Mouse (Mus musculus): Measurements from ENCODE around the gene Uvrag. TPM values are rescaled to one million over a fixed set of nuclear protein-coding genes. Genes with fewer than 3 reads are reported as not detected.
A peak's percentile ranks its signal among the peaks of the same experiment; 100 is the strongest.
"Not testable (repeated sequence)": the region's sequence is repeated elsewhere in the genome, so short reads cannot be mapped to it uniquely, and the experiment has no call there.

Gene Uvrag
- polyA plus RNA-seq, 1 experiment from 2014 or later = 16.7 TPM

GRCm38 (mm10) chr7:99064795-99065194 is 76.1 kb downstream of the Uvrag start:
- H3K9me3 ChIP-seq = no peaks in the 10 kb centered on the region
- no peak overlapping the region for H3K9ac ChIP-seq
- no peak overlapping the region for H3K4me2 ChIP-seq
- peaks cover 8% of the 10 kb centered on the region for H3K4me1 ChIP-seq
- no peaks in the 10 kb centered on the region for H3K36me3 ChIP-seq
- H3K27ac ChIP-seq = no peak overlapping the region
- H3K4me3 ChIP-seq = no peak overlapping the region
- H3K27me3 ChIP-seq = no peaks in the 10 kb centered on the region
- ATAC-seq (ENCODE audit: insufficient number of reproducible peaks, low FRiP score, low TSS enrichment, low read depth) = no peak
- 58% methylated on average over 3 of the region's 3 CpGs for WGBS

GRCm38 (mm10) chr7:99062263-99062662 is 78.7 kb downstream of the Uvrag start:
- not testable (repeated sequence) for H3K9ac ChIP-seq; H3K27me3 ChIP-seq; H3K36me3 ChIP-seq; H3K4me3 ChIP-seq; H3K4me2 ChIP-seq; H3K9me3 ChIP-seq; H3K27ac ChIP-seq; ATAC-seq (ENCODE audit: insufficient number of reproducible peaks, low FRiP score, low TSS enrichment, low read depth)
- peaks cover 10% of the 10 kb centered on the region for H3K4me1 ChIP-seq
- 72% methylated on average over 3 of the region's 3 CpGs for WGBS

GRCm38 (mm10) chr7:99061056-99061680 is 79.8 kb downstream of the Uvrag start:
- no peak overlapping the region for H3K9ac ChIP-seq
- no peak overlapping the region for H3K4me2 ChIP-seq
- WGBS = 79% methylated on average over 7 of the region's 7 CpGs
- no peak overlapping the region for H3K27ac ChIP-seq
- H3K27me3 ChIP-seq = no peaks in the 10 kb centered on the region
- H3K4me1 ChIP-seq = peaks cover 10% of the 10 kb centered on the region
- H3K4me3 ChIP-seq = no peak overlapping the region
- no peak for ATAC-seq (ENCODE audit: insufficient number of reproducible peaks, low FRiP score, low TSS enrichment, low read depth)
- no peaks in the 10 kb centered on the region for H3K36me3 ChIP-seq
- H3K9me3 ChIP-seq = no peaks in the 10 kb centered on the region

- H3K4me2 ChIP-seq = no peak overlapping the region
- H3K4me1 ChIP-seq = peaks cover 8% of the 10 kb centered on the region
- no peak overlapping the region for H3K4me3 ChIP-seq
- H3K9ac ChIP-seq = no peak overlapping the region
- no peaks in the 10 kb centered on the region for H3K9me3 ChIP-seq
- H3K27ac ChIP-seq = no peak overlapping the region
- H3K27me3 ChIP-seq = no peaks in the 10 kb centered on the region
- H3K36me3 ChIP-seq = no peaks in the 10 kb centered on the region
- WGBS = 72% methylated on average over 5 of the region's 5 CpGs
- ATAC-seq (ENCODE audit: insufficient number of reproducible peaks, low FRiP score, low TSS enrichment, low read depth) = no peak
Measured at GRCm38 (mm10) chr7:99060476-99060875, 80.5 kb downstream of the Uvrag start.

GRCm38 (mm10) chr7:99059934-99060333 is 81.0 kb downstream of the Uvrag start:
- Histone ChIP-seq H3K4me1 (peaks cover 5% of the 10 kb centered on the region), H3K9ac (no peak overlapping the region), H3K36me3 (no peaks in the 10 kb centered on the region), H3K27me3 (no peaks in the 10 kb centered on the region), H3K4me2 (no peak overlapping the region), H3K4me3 (no peak overlapping the region), H3K27ac (no peak overlapping the region), H3K9me3 (no peaks in the 10 kb centered on the region)
- no peak for ATAC-seq (ENCODE audit: insufficient number of reproducible peaks, low FRiP score, low TSS enrichment, low read depth)
- WGBS = 54% methylated on average over 8 of the region's 8 CpGs

- Histone ChIP-seq H3K9ac (no peak overlapping the region), H3K36me3 (no peaks in the 10 kb centered on the region), H3K27ac (no peak overlapping the region), H3K27me3 (no peaks in the 10 kb centered on the region), H3K4me2 (no peak overlapping the region), H3K4me3 (no peak overlapping the region), H3K4me1 (peaks cover 5% of the 10 kb centered on the region), H3K9me3 (no peaks in the 10 kb centered on the region)
- 80% methylated on average over 17 of the region's 17 CpGs for WGBS
- ATAC-seq (ENCODE audit: insufficient number of reproducible peaks, low FRiP score, low TSS enrichment, low read depth) = no peak
Measured at GRCm38 (mm10) chr7:99057053-99057630, 83.8 kb downstream of the Uvrag start.

GRCm38 (mm10) chr7:99053626-99054025 is 87.3 kb downstream of the Uvrag start:
- no peak overlapping the region for H3K9ac ChIP-seq
- no peak overlapping the region for H3K27ac ChIP-seq
- WGBS = 82% methylated on average over 4 of the region's 4 CpGs
- no peak overlapping the region for H3K4me3 ChIP-seq
- no peaks in the 10 kb centered on the region for H3K27me3 ChIP-seq
- no peaks in the 10 kb centered on the region for H3K9me3 ChIP-seq
- H3K4me2 ChIP-seq = no peak overlapping the region
- H3K4me1 ChIP-seq = no peaks in the 10 kb centered on the region
- ATAC-seq (ENCODE audit: insufficient number of reproducible peaks, low FRiP score, low TSS enrichment, low read depth) = no peak
- peaks cover 6% of the 10 kb centered on the region; the same call in 1 of the 2 replicates for H3K36me3 ChIP-seq

- no peak for ATAC-seq (ENCODE audit: insufficient number of reproducible peaks, low FRiP score, low TSS enrichment, low read depth)
- Histone ChIP-seq H3K36me3 (peaks cover 6% of the 10 kb centered on the region; the same call in 1 of the 2 replicates), H3K27ac (no peak overlapping the region), H3K9ac (no peak overlapping the region), H3K9me3 (no peaks in the 10 kb centered on the region), H3K27me3 (no peaks in the 10 kb centered on the region), H3K4me1 (no peaks in the 10 kb centered on the region), H3K4me2 (no peak overlapping the region), H3K4me3 (no peak overlapping the region)
- 87% methylated on average over 6 of the region's 6 CpGs for WGBS
Measured at GRCm38 (mm10) chr7:99052471-99053241, 88.3 kb downstream of the Uvrag start.

GRCm38 (mm10) chr7:99050882-99051281 is 90.1 kb downstream of the Uvrag start:
- H3K27me3 ChIP-seq = no peaks in the 10 kb centered on the region
- H3K36me3 ChIP-seq = peaks cover 6% of the 10 kb centered on the region; the same call in 1 of the 2 replicates
- H3K4me1 ChIP-seq = peaks cover 6% of the 10 kb centered on the region; the same call in 1 of the 2 replicates
- no peak overlapping the region for H3K4me2 ChIP-seq
- no peak overlapping the region for H3K27ac ChIP-seq
- WGBS = 74% methylated on average over 1 of the region's 1 CpGs
- no peaks in the 10 kb centered on the region for H3K9me3 ChIP-seq
- ATAC-seq (ENCODE audit: insufficient number of reproducible peaks, low FRiP score, low TSS enrichment, low read depth) = no peak
- H3K4me3 ChIP-seq = no peak overlapping the region
- H3K9ac ChIP-seq = no peak overlapping the region

- H3K27me3 ChIP-seq = no peaks in the 10 kb centered on the region
- ATAC-seq (ENCODE audit: insufficient number of reproducible peaks, low FRiP score, low TSS enrichment, low read depth) = no peak
- peaks cover 6% of the 10 kb centered on the region; the same call in 1 of the 2 replicates for H3K36me3 ChIP-seq
- H3K9me3 ChIP-seq = no peaks in the 10 kb centered on the region
- 74% methylated on average over 3 of the region's 3 CpGs for WGBS
- H3K27ac ChIP-seq = no peak overlapping the region
- no peak overlapping the region for H3K9ac ChIP-seq
- H3K4me1 ChIP-seq = peaks cover 6% of the 10 kb centered on the region; the same call in 1 of the 2 replicates
- H3K4me3 ChIP-seq = no peak overlapping the region
- H3K4me2 ChIP-seq = no peak overlapping the region
Measured at GRCm38 (mm10) chr7:99049897-99050296, 91.0 kb downstream of the Uvrag start.

- peaks cover 6% of the 10 kb centered on the region; the same call in 1 of the 2 replicates for H3K36me3 ChIP-seq
- WGBS = 33% methylated on average over 11 of the region's 11 CpGs
- no peak for ATAC-seq (ENCODE audit: insufficient number of reproducible peaks, low FRiP score, low TSS enrichment, low read depth)
- 0 out of 2 replicates have a peak overlapping the region, but pooled peaks have one; percentile 2 for H3K4me3 ChIP-seq
- 0 out of 2 replicates have a peak overlapping the region, but pooled peaks have one; percentile 10 for H3K4me2 ChIP-seq
- H3K27ac ChIP-seq = peak overlapping the region; percentile 43; the same call in 1 of the 2 replicates
- H3K4me1 ChIP-seq = peaks cover 10% of the 10 kb centered on the region; the same call in 1 of the 2 replicates
- no peaks in the 10 kb centered on the region for H3K9me3 ChIP-seq
- H3K9ac ChIP-seq = no peak overlapping the region
- H3K27me3 ChIP-seq = no peaks in the 10 kb centered on the region
Measured at GRCm38 (mm10) chr7:99046545-99047206, 94.3 kb downstream of the Uvrag start.

Measured in limb, embryonic 15.5 days (tissue).